Mouse (Mus musculus): ENCODE measurements around the gene Gm20888. TPM values are rescaled to one million over a fixed set of nuclear protein-coding genes. Genes with fewer than 3 reads are reported as not detected.
"Not testable (repeated sequence)": the region's sequence is repeated elsewhere in the genome, so short reads cannot be mapped to it uniquely, and the experiment has no call there.

Gene Gm20888
- not detected in 2 replicates for polyA plus RNA-seq (2015; fragmentation: Nextera tagmentation; extraction: Ambion mirVana)

- not testable (repeated sequence) for H3K9me3 ChIP-seq; H3K36me3 ChIP-seq; H3K4me3 ChIP-seq; ATAC-seq (ENCODE audit: low FRiP score); H3K4me1 ChIP-seq (replicated peaks); H3K4me2 ChIP-seq; H3K27ac ChIP-seq; H3K27me3 ChIP-seq; H3K9ac ChIP-seq
- WGBS: no CpG with 5 or more reads among the region's 6 CpGs
These were observed at the start of gene Gm20888 for GRCm38 (mm10) chrY:70441582-70441981. TSS of gene Gm20888 (plus strand) at chrY:70441882.

Other genes with a start within 250 kb of the Gm20888 start
- not detected in 2 replicates for gene Gm21118, start 168.2 kb upstream of the Gm20888 start, polyA plus RNA-seq (2015; fragmentation: Nextera tagmentation; extraction: Ambion mirVana)
- gene Gm29423, start 138.6 kb upstream of the Gm20888 start, polyA plus RNA-seq (2015; fragmentation: Nextera tagmentation; extraction: Ambion mirVana): not detected in 2 replicates
- not detected in 2 replicates for gene Gm29644, start 138.5 kb upstream of the Gm20888 start, polyA plus RNA-seq (2015; fragmentation: Nextera tagmentation; extraction: Ambion mirVana)

Data from hindbrain, embryonic 13.5 days (tissue).